Comparison of ENCODE assay signal across 8 mouse cellular contexts in the genomic region with DNA sequence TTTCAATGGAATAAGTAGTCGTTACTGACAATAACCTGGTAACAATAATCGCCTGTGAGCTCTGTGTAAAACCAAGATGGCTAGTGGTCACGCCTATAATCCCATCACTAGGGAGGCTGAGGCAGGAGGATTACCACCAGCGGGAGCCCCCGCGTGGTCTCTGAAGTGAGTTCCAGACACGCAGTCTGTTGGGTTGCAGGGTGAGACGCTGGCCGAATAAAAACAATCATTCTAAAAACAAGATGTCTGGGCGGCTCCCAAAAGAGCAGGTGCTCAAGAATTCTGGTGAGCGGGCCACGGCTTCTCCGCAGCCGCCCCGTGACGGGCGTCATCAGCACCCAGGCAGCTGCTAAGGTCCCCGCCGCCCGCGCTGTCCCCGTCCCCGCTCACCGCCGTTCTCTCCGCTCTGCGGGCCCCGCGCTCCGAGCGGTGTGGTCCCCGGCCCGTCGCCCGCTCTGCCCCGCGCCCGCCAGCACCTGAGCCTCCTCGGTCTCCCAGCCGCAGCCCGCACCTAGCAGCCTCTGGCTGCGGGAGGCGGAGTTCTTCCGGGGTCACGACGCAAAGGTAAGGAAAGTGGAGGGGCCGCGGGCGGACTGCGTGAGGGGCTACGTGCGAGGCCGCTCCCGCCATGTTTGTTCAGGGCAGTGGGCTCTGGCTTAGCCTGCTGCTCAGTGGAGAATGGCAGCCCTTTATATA. TPM values are rescaled to one million over a fixed set of nuclear protein-coding genes. Genes with fewer than 3 reads are reported as not detected.
A peak's percentile ranks its signal among the peaks of the same experiment; 100 is the strongest.
DNase-seq lines count a peak whose midpoint lies in the region; ATAC-seq and TF ChIP-seq lines count a peak whose summit lies in the region.

A gene (minus strand): TSS at position 546 of the 696 bp plus-strand sequence.

- H3K9ac ChIP-seq in heart, embryonic 12.5 days: peak within 1 kb of the TSS; percentile 76
- H3K9ac ChIP-seq in kidney, embryonic 16.5 days (replicated peaks; ENCODE audit: low read length): peak within 1 kb of the TSS; percentile 91
- H3K9ac ChIP-seq in midbrain, postnatal 0 days (replicated peaks; ENCODE audit: low read length, poor library complexity, severe bottlenecking): peak within 1 kb of the TSS; percentile 77

- H3K27ac ChIP-seq in heart, embryonic 12.5 days (ENCODE audit: poor library complexity, severe bottlenecking): peak within 1 kb of the TSS; percentile 27; the same call in 1 of the 2 replicates
- no peak within 1 kb of the TSS for H3K27ac ChIP-seq in kidney, embryonic 16.5 days (ENCODE audit: low read length)
- peak within 1 kb of the TSS; percentile 83 for H3K27ac ChIP-seq in midbrain, postnatal 0 days (ENCODE audit: low read depth, low read length)

- ATAC-seq in erythroid progenitor cell, adult 5-6 weeks (replicated peaks; ENCODE audit: low FRiP score, poor library complexity, severe bottlenecking): peak; percentile 74
- peak; percentile 83 for ATAC-seq in heart, embryonic 12.5 days (ENCODE audit: insufficient number of reproducible peaks, low FRiP score)
- peak; percentile 91 for ATAC-seq in kidney, embryonic 16.5 days (ENCODE audit: low FRiP score, low TSS enrichment)
- ATAC-seq in midbrain, postnatal 0 days (ENCODE audit: low FRiP score): peak; percentile 95

- TF ChIP-seq POLR2A in brain, embryonic 14.5 days (IDR thresholded peaks at IDR 0.05; ENCODE audit: borderline replicate concordance, extremely low read depth, insufficient read depth, insufficient read length, poor library complexity, severe bottlenecking): peak; percentile 80

- no peaks in the 10 kb centered on the region for H3K36me3 ChIP-seq in C2C12 (ENCODE audit: control insufficient read depth, insufficient read depth)
- H3K36me3 ChIP-seq in heart, embryonic 12.5 days: peaks cover 26% of the 10 kb centered on the region
- H3K36me3 ChIP-seq in kidney, embryonic 16.5 days (ENCODE audit: insufficient read depth, low read length): peaks cover 17% of the 10 kb centered on the region; the same call in 1 of the 2 replicates
- H3K36me3 ChIP-seq in midbrain, postnatal 0 days (ENCODE audit: insufficient read depth, low read length): peaks cover 19% of the 10 kb centered on the region

- H3K9me3 ChIP-seq in heart, embryonic 12.5 days (replicated peaks): no peaks in the 10 kb centered on the region
- H3K9me3 ChIP-seq in kidney, embryonic 16.5 days (ENCODE audit: low read length): no peaks in the 10 kb centered on the region
- no peaks in the 10 kb centered on the region for H3K9me3 ChIP-seq in midbrain, postnatal 0 days (ENCODE audit: low read length)

- DNase-seq in brain, embryonic 14.5 days (ENCODE audit: low read depth): peak; percentile 95
- peak; percentile 76 for DNase-seq in liver
- peak; percentile 92 for DNase-seq in midbrain, postnatal 0 days (ENCODE audit: low spot score)
- DNase-seq in spleen, postnatal 14 days (ENCODE audit: low spot score in 2 of 2): peak; percentile 46 to 59

- no peaks in the 10 kb centered on the region for H3K27me3 ChIP-seq in C2C12 (ENCODE audit: control insufficient read depth, insufficient read depth, insufficient read length)
- no peaks in the 10 kb centered on the region for H3K27me3 ChIP-seq in heart, embryonic 12.5 days (replicated peaks)
- no peaks in the 10 kb centered on the region; the same call in 1 of the 2 replicates for H3K27me3 ChIP-seq in kidney, embryonic 16.5 days (ENCODE audit: insufficient read depth, low read length)
- H3K27me3 ChIP-seq in midbrain, postnatal 0 days (ENCODE audit: insufficient read depth, low read length): no peaks in the 10 kb centered on the region

- peaks cover 7% of the 10 kb centered on the region for H3K4me1 ChIP-seq in heart, embryonic 12.5 days (replicated peaks)
- H3K4me1 ChIP-seq in kidney, embryonic 16.5 days (ENCODE audit: insufficient read depth, low read length): peaks cover 10% of the 10 kb centered on the region
- H3K4me1 ChIP-seq in midbrain, postnatal 0 days (ENCODE audit: insufficient read depth, low read length): no peaks in the 10 kb centered on the region; the same call in 1 of the 2 replicates

- peak within 1 kb of the TSS; percentile 18 for H3ac ChIP-seq in C2C12 (ENCODE audit: control insufficient read depth, insufficient read length, low read depth)

- 2% methylated on average over 54 of the region's 54 CpGs for WGBS in heart, embryonic 12.5 days
- 3% methylated on average over 44 of the region's 54 CpGs for WGBS in kidney, embryonic 16.5 days
- 1% methylated on average over 54 of the region's 54 CpGs for WGBS in midbrain, postnatal 0 days

- no peaks in the 10 kb centered on the region for H3K79me3 ChIP-seq in C2C12 (ENCODE audit: low read depth)

- H3K4me3 ChIP-seq in C2C12 (ENCODE audit: insufficient read depth, poor library complexity, severe bottlenecking): no peak within 1 kb of the TSS
- H3K4me3 ChIP-seq in heart, embryonic 12.5 days: peak within 1 kb of the TSS; percentile 79
- H3K4me3 ChIP-seq in kidney, embryonic 16.5 days (ENCODE audit: low read length): peak within 1 kb of the TSS; percentile 91
- peak within 1 kb of the TSS; percentile 69 for H3K4me3 ChIP-seq in midbrain, postnatal 0 days (ENCODE audit: low read depth, low read length)

- peak within 1 kb of the TSS; percentile 71 for H3K4me2 ChIP-seq in heart, embryonic 12.5 days
- peak within 1 kb of the TSS; percentile 68 for H3K4me2 ChIP-seq in kidney, embryonic 16.5 days (replicated peaks; ENCODE audit: low read depth, low read length)
- H3K4me2 ChIP-seq in midbrain, postnatal 0 days (ENCODE audit: low read depth, low read length, poor library complexity, severe bottlenecking): peak within 1 kb of the TSS; percentile 52

- no peak for TF ChIP-seq CTCF in C2C12 (IDR thresholded peaks at IDR 0.05; ENCODE audit: control insufficient read depth, insufficient read depth, insufficient read length)
- TF ChIP-seq CTCF in brain, embryonic 14.5 days (IDR thresholded peaks at IDR 0.05; ENCODE audit: borderline replicate concordance, extremely low read depth, insufficient read depth, insufficient read length): no peak
- TF ChIP-seq CTCF in midbrain, postnatal 0 days (IDR thresholded peaks at IDR 0.05): no peak; the same call in 1 of the 2 replicates

- H3K79me2 ChIP-seq in C2C12 (ENCODE audit: control insufficient read depth, insufficient read depth): no peaks in the 10 kb centered on the region

TF ChIP-seq in C2C12, 6 proteins besides CTCF, POLR2A, EP300 and RAD21:
- no peak for TF ChIP-seq MAX (IDR thresholded peaks at IDR 0.05)
- no peak for TF ChIP-seq MYOG (IDR thresholded peaks at IDR 0.05; ENCODE audit: control insufficient read depth, extremely low read depth, insufficient read length)
- no peak for TF ChIP-seq FOSL1 (IDR thresholded peaks at IDR 0.05; ENCODE audit: insufficient read depth, low read length, poor library complexity, severe bottlenecking)
- no peak for TF ChIP-seq MYOD1 (IDR thresholded peaks at IDR 0.05; ENCODE audit: control insufficient read depth, insufficient read length, low read depth)
- TF ChIP-seq CEBPB (IDR thresholded peaks at IDR 0.05; ENCODE audit: low read depth): no peak
- no peak for TF ChIP-seq USF1 (IDR thresholded peaks at IDR 0.05; ENCODE audit: low read depth)

RNA-seq across cellular contexts. Expression of the gene that starts here (rescaled TPM):
- polyA plus RNA-seq in C2C12 (2012; fragmentation: generic; extraction: Trizol): 0.43 TPM
- 21.2 and 24.8 TPM in 2 replicates for polyA plus RNA-seq in brain, embryonic 14.5 days (2012; rRNA removed)
- total RNA-seq in erythroid progenitor cell, adult 5-6 weeks (2015; ENCODE audit: low replicate concordance): 2.1 and 6.5 TPM in 2 replicates
- total RNA-seq in erythroid progenitor cell, adult 5-6 weeks (2017; ENCODE audit: low replicate concordance): 2.3 and 3.3 TPM in 2 replicates
- polyA plus RNA-seq in heart, embryonic 12.5 days (2016; fragmentation: Nextera tagmentation; extraction: Ambion mirVana): 18.0 and 18.8 TPM in 2 replicates
- polyA plus RNA-seq in kidney, embryonic 16.5 days (2015; fragmentation: Nextera tagmentation; extraction: Ambion mirVana): 17.3 and 21.1 TPM in 2 replicates
- 26.3 and 28.2 TPM in 2 replicates for total RNA-seq in midbrain, postnatal 0 days (2014; rRNA removed)
- 16.9 and 18.7 TPM in 2 replicates for polyA plus RNA-seq in midbrain, postnatal 0 days (2015; fragmentation: Nextera tagmentation; extraction: Ambion mirVana)

Comparison
In these comparisons a context has a peak if more than half of its experiments do, and no peak if none do; other contexts are left out.
1. RNA of the gene that starts here (polyA plus RNA-seq): 21.2 to 24.8 TPM in brain, embryonic 14.5 days, 18.0 to 18.8 TPM in heart, embryonic 12.5 days, 16.9 to 18.7 TPM in midbrain, postnatal 0 days and 17.3 to 21.1 TPM in kidney, embryonic 16.5 days; 0.43 TPM in C2C12 (single experiment); every median in the first group is over 10 times any median in the second.
2. Peak in every context shown above with its lines, with median percentiles within 50 percentile points of each other: DNase-seq, ATAC-seq, H3K4me2 ChIP-seq and H3K9ac ChIP-seq.